Mouse (Mus musculus): ENCODE results near the gene Crhr1.
A peak's percentile ranks its signal among the peaks of the same experiment; 100 is the strongest.

Gene Crhr1

GRCm38 (mm10) chr11:104138976-104139375, 6.3 kb downstream of the Crhr1 start:
- no peak for DNase-seq (ENCODE audit: low read depth, low spot score)

- DNase-seq (ENCODE audit: low read depth, low spot score): no peak
These were observed 12.3 kb downstream of the Crhr1 start for GRCm38 (mm10) chr11:104144930-104145329.

- no peak for DNase-seq (ENCODE audit: low read depth, low spot score)
These were observed 16.1 kb downstream of the Crhr1 start for GRCm38 (mm10) chr11:104148787-104149186.

GRCm38 (mm10) chr11:104150911-104151310, 18.3 kb downstream of the Crhr1 start:
- no peak for DNase-seq (ENCODE audit: low read depth, low spot score)

- no peak for DNase-seq (ENCODE audit: low read depth, low spot score)
These were observed 21.7 kb downstream of the Crhr1 start for GRCm38 (mm10) chr11:104154332-104154731.

GRCm38 (mm10) chr11:104154820-104155635, 22.4 kb downstream of the Crhr1 start:
- no peak for DNase-seq (ENCODE audit: low read depth, low spot score)

- no peak for DNase-seq (ENCODE audit: low read depth, low spot score)
These were observed 23.2 kb downstream of the Crhr1 start for GRCm38 (mm10) chr11:104155899-104156298.

GRCm38 (mm10) chr11:104156391-104156790, 23.7 kb downstream of the Crhr1 start:
- no peak for DNase-seq (ENCODE audit: low read depth, low spot score)

GRCm38 (mm10) chr11:104157603-104158259, 25.1 kb downstream of the Crhr1 start:
- peak; percentile 84 for DNase-seq (ENCODE audit: low read depth, low spot score)

- no peak for DNase-seq (ENCODE audit: low read depth, low spot score)
These were observed 25.7 kb downstream of the Crhr1 start for GRCm38 (mm10) chr11:104158260-104158907.

- no peak for DNase-seq (ENCODE audit: low read depth, low spot score)
These were observed 27.2 kb downstream of the Crhr1 start for GRCm38 (mm10) chr11:104159769-104160272.

- DNase-seq (ENCODE audit: low read depth, low spot score): no peak
These were observed 28.5 kb downstream of the Crhr1 start for GRCm38 (mm10) chr11:104161153-104161552.

- no peak for DNase-seq (ENCODE audit: low read depth, low spot score)
These were observed 31.6 kb downstream of the Crhr1 start for GRCm38 (mm10) chr11:104164257-104164656.

- no peak for DNase-seq (ENCODE audit: low read depth, low spot score)
These were observed 38.7 kb downstream of the Crhr1 start for GRCm38 (mm10) chr11:104171281-104171781.

- no peak for DNase-seq (ENCODE audit: low read depth, low spot score)
These were observed 46.2 kb downstream of the Crhr1 start for GRCm38 (mm10) chr11:104178893-104179292.

GRCm38 (mm10) chr11:104179804-104180203, 47.1 kb downstream of the Crhr1 start:
- no peak for DNase-seq (ENCODE audit: low read depth, low spot score)

GRCm38 (mm10) chr11:104182141-104182540, 49.5 kb downstream of the Crhr1 start:
- no peak for DNase-seq (ENCODE audit: low read depth, low spot score)

- DNase-seq (ENCODE audit: low read depth, low spot score): no peak
These were observed 53.6 kb downstream of the Crhr1 start, which contains the start of gene Sppl2c for GRCm38 (mm10) chr11:104186135-104186836. TSS of gene Sppl2c (plus strand) at chr11:104186327.

- DNase-seq (ENCODE audit: low read depth, low spot score): no peak
These were observed 54.1 kb downstream of the Crhr1 start for GRCm38 (mm10) chr11:104186837-104187150.

- no peak for DNase-seq (ENCODE audit: low read depth, low spot score)
These were observed 55.1 kb downstream of the Crhr1 start for GRCm38 (mm10) chr11:104187766-104188165.

GRCm38 (mm10) chr11:104190008-104190407, 57.4 kb downstream of the Crhr1 start:
- no peak for DNase-seq (ENCODE audit: low read depth, low spot score)

GRCm38 (mm10) chr11:104195382-104195781, 62.7 kb downstream of the Crhr1 start:
- no peak for DNase-seq (ENCODE audit: low read depth, low spot score)

Measured in brain, embryonic 18.5 days (tissue).